In genomic region chr3:95005651-95006050, GRCm38 (mm10) we compare ENCODE assay signal across 22 mouse cellular contexts.
"Had no signal": no experiment of that assay in that cellular context is flagged by ENCODE, and none has a peak within 500 bp of the region (broad histone marks: within the 10 kb centered on the region; RNA-seq: fewer than 3 reads in every experiment).

No protein-coding gene starts in this region.

- H3K9ac ChIP-seq: heart, embryonic 12.5 days; hindbrain, embryonic 12.5 days; hindbrain, embryonic 14.5 days; intestine, embryonic 15.5 days; limb, embryonic 13.5 days; limb, embryonic 15.5 days; liver, embryonic 14.5 days had no signal

- H3K4me3 ChIP-seq: gastrocnemius, adult 2 months; heart, embryonic 10.5 days; heart, embryonic 12.5 days; hindbrain, embryonic 10.5 days; hindbrain, embryonic 12.5 days; intestine, embryonic 15.5 days; limb, embryonic 13.5 days; limb, embryonic 15.5 days; liver, embryonic 12.5 days had no signal

- H3K9me3 ChIP-seq: heart, embryonic 10.5 days; heart, embryonic 12.5 days; hindbrain, embryonic 10.5 days; hindbrain, embryonic 12.5 days; intestine, embryonic 15.5 days; limb, embryonic 13.5 days; limb, embryonic 15.5 days; liver, embryonic 12.5 days had no signal

- H3K27ac ChIP-seq: gastrocnemius, adult 2 months; heart, embryonic 10.5 days; hindbrain, embryonic 10.5 days; hindbrain, embryonic 12.5 days; hindbrain, embryonic 14.5 days; intestine, embryonic 15.5 days; limb, embryonic 13.5 days; limb, embryonic 15.5 days; liver, embryonic 12.5 days; liver, embryonic 14.5 days had no signal

- H3K4me2 ChIP-seq: heart, embryonic 12.5 days; hindbrain, embryonic 12.5 days; hindbrain, embryonic 14.5 days; intestine, embryonic 15.5 days; limb, embryonic 13.5 days; limb, embryonic 15.5 days; liver, embryonic 12.5 days had no signal

- H3K4me1 ChIP-seq: heart, embryonic 12.5 days; limb, embryonic 13.5 days; limb, embryonic 15.5 days had no signal

- DNase-seq: gastrocnemius, adult 2 months; gastrocnemius, postnatal 10 days; gastrocnemius, postnatal 25 days; heart, adult 18-20 months; heart, postnatal 10 days; heart, postnatal 4 days; kidney, adult 18-20 months; kidney, adult 8-10 months; kidney, postnatal 10 days; kidney, postnatal 4 days; layer of hippocampus, adult 9-11 months; left cerebral cortex, postnatal 4 days had no signal

- H3K27me3 ChIP-seq: heart, embryonic 12.5 days; hindbrain, embryonic 12.5 days; intestine, embryonic 15.5 days; limb, embryonic 13.5 days; limb, embryonic 15.5 days; liver, embryonic 12.5 days had no signal
